Mouse (Mus musculus): Measurements from ENCODE around the gene Traf3ip2.

DNA sequence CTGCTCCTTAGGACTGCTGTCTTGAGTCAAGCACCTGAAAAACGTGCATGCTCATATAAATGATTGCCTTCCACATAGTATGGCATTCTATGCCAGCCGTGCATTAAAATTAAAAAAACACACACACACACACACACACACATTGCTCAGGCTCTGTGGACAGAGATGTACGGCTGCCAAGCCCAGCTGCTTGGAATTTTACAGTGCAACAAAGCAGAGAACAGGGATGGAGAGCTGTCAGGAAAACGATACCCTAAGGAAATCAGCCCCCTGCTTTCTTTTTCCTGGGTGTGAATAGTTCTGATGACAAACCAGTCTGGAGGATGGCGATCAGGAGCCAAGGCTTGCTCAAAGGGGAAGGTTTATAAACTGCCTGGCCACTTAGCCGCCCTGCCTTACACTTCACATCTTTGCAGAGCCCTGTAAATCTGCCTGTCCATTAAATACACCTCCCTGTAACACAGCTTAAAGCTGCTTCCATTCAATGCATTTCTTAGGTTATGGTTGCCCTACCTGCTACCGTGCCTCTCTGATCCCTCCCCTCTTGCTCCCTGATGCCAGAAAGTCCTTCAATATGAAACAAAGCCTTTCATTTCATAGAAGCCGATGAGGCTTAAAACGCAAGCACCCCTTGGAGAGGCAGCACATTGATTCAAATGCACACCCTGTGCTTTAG lies 15.5 kb upstream of the Traf3ip2 start:
- no peak for TF ChIP-seq CTCF (IDR thresholded peaks at IDR 0.05; ENCODE audit: low read depth, low read length)
- TF ChIP-seq POLR2A (IDR thresholded peaks at IDR 0.05; ENCODE audit: extremely low read depth, insufficient read depth, low read length): no peak
